Mouse (Mus musculus): Measurements from ENCODE around the gene Slc30a2. TPM values are rescaled to one million over a fixed set of nuclear protein-coding genes. Genes with fewer than 3 reads are reported as not detected.
A peak's percentile ranks its signal among the peaks of the same experiment; 100 is the strongest.

Slc30a2 gene
- polyA plus RNA-seq, 1 experiment from 2014 or later: 0.05 TPM

DNA sequence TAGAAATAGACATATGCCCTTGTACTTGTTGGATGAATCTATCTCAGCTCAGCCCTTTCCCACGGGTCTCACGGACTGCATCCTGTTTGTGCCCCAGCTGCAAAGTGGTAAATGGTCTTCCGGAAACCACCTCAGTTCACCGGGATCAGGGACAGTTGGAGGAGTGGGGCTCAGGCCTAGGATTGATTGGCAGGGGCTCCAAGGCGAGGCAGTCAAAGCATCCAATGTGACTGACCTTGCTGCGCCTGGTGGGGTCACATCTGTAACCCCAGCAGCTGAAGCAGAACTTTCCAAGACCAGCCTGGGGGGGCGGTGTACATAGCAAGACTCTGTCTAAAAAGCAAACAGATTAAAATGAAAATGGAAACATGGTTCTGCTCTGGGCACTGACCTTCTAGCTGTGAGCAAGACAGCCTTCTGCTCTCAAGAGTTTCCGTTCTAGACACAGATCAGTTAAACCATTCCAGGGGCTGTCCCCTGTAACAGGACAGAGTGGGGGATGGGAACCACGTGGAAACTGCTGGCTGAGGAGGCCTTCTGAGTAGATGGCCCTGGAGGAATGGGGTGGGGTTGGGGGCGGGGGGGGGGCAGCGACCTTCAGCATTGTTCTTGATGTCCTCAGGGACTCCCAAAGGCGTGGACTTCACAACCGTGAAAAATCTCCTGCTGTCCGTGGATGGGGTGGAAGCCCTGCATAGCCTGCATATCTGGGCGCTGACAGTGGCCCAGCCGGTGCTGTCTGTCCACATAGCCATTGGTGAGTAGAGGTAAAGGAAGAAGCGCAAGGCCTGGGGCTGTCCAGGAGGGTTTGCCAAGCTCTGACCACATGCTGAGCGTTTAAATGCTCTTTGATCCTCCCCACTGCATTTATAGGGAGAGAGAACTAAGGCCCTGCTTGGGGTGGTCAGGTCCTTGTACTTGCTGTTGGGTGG lies 8.6 kb downstream of the Slc30a2 start:
- H3K4me2 ChIP-seq (replicated peaks): no peak overlapping the region

DNA sequence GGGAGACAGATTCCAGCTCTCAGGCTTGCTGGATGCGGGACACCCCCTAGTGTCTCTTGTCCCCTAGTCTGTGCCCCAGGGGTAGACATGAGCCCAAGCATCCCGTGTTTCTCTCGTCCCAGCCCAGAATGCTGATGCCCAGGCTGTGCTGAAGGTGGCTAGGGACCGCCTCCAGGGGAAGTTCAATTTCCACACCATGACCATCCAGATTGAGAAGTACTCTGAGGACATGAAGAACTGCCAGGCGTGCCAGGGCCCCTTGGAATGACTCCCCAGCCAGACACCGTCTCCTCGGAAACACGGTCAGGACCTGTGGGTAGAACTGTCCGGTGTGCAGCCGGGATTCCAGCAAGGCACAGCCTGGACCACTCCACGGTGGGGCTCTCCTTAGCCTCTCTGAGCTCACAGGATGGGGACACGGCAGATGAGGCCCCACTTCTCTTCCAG lies 9.3 kb downstream of the Slc30a2 start:
- Histone ChIP-seq H3K4me3 (no peak overlapping the region), H3K9ac (replicated peaks) (no peak overlapping the region), H3K27me3 (no peaks in the 10 kb centered on the region), H3K9me3 (no peaks in the 10 kb centered on the region), H3K27ac (replicated peaks) (no peak overlapping the region), H3K36me3 (no peaks in the 10 kb centered on the region), H3K4me2 (replicated peaks) (no peak overlapping the region), H3K4me1 (peaks cover 4% of the 10 kb centered on the region)
- no peak for ATAC-seq (replicated peaks)
- WGBS: 75% methylated on average over 12 of the region's 12 CpGs

More for the DNA sequence above, 8.6 kb downstream of the Slc30a2 start:
- H3K36me3 ChIP-seq: no peaks in the 10 kb centered on the region
- WGBS: 63% methylated on average over 18 of the region's 18 CpGs
- no peak overlapping the region for H3K9ac ChIP-seq (replicated peaks)
- H3K4me1 ChIP-seq: no peaks in the 10 kb centered on the region
- H3K27me3 ChIP-seq: no peaks in the 10 kb centered on the region
- H3K27ac ChIP-seq (replicated peaks): no peak overlapping the region
- H3K4me3 ChIP-seq: no peak overlapping the region
- ATAC-seq (replicated peaks): no peak
- H3K9me3 ChIP-seq: no peaks in the 10 kb centered on the region

DNA sequence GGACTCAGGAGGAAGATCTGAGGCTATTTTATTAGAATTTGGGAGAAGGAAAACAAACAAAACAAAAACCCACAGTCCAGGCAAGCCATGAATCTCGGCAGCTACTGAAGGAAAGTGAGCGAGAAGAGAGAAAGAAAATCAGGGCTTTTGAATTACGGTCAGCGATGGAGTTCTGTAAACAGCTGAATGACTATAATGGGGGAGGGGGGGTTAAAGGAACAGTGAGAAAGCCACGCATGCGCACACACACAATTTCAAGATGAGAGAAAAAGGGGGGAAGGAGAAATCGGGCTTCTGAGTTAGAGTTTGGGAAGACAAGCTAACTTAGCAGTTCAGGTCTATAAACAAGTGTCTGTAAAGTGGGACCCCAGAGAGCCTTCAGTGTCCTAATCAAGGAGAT lies 9.9 kb downstream of the Slc30a2 start:
- peaks cover 6% of the 10 kb centered on the region for H3K4me1 ChIP-seq
- no peak for ATAC-seq (replicated peaks)
- no peak overlapping the region for H3K27ac ChIP-seq (replicated peaks)
- no peak overlapping the region for H3K4me2 ChIP-seq (replicated peaks)
- H3K9ac ChIP-seq (replicated peaks): no peak overlapping the region
- no peaks in the 10 kb centered on the region for H3K9me3 ChIP-seq
- WGBS: 70% methylated on average over 7 of the region's 7 CpGs
- no peak overlapping the region for H3K4me3 ChIP-seq
- H3K36me3 ChIP-seq: no peaks in the 10 kb centered on the region
- no peaks in the 10 kb centered on the region for H3K27me3 ChIP-seq

DNA sequence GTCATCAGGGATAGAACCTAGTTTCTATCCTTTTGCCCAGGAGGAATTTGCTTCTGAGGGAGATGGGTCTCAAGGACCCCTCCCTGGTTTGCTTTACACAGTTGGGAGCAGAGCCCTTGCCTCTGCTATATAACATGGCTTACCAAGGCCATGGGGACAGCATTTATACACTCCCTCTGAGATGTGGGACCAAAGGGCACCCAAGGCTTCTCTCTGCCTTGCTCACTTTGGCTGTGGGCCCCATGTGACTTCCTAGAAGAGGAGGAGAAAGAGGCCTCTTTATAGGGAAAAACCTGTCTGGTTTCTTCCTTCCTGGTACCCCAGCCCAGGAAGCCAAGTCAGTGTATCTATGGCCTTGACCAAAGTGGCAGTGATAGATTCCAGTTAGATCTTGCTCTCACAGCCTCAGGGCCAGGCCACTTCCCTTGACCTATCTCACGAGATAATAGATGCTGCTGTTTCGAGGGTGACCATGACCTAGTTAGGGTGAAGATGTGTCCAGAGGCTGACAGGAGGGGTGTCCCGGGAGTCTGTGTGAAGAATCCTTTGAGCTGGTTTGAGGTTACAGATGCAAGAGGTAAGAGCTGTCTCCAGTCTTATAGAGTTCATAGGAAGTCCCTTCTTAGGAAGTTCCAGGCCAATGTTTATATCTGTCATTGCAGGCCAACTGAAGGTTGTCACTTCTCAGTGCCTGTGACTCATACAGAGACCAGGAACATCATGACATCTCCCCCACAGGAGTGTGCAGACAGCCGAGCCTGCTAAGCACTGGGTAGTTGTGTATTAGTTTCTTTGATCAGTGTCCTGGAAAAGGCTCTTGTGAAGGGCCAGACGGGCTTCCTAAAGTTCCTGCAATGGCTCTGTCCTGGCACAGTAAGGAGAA lies 10.8 kb downstream of the Slc30a2 start:
- no peak overlapping the region for H3K4me2 ChIP-seq (replicated peaks)
- H3K27me3 ChIP-seq: no peaks in the 10 kb centered on the region
- H3K9me3 ChIP-seq: no peaks in the 10 kb centered on the region
- H3K36me3 ChIP-seq: no peaks in the 10 kb centered on the region
- H3K9ac ChIP-seq (replicated peaks): no peak overlapping the region
- no peak overlapping the region for H3K4me3 ChIP-seq
- WGBS: 65% methylated on average over 5 of the region's 5 CpGs
- H3K4me1 ChIP-seq: peaks cover 6% of the 10 kb centered on the region
- no peak overlapping the region for H3K27ac ChIP-seq (replicated peaks)
- no peak for ATAC-seq (replicated peaks)

DNA sequence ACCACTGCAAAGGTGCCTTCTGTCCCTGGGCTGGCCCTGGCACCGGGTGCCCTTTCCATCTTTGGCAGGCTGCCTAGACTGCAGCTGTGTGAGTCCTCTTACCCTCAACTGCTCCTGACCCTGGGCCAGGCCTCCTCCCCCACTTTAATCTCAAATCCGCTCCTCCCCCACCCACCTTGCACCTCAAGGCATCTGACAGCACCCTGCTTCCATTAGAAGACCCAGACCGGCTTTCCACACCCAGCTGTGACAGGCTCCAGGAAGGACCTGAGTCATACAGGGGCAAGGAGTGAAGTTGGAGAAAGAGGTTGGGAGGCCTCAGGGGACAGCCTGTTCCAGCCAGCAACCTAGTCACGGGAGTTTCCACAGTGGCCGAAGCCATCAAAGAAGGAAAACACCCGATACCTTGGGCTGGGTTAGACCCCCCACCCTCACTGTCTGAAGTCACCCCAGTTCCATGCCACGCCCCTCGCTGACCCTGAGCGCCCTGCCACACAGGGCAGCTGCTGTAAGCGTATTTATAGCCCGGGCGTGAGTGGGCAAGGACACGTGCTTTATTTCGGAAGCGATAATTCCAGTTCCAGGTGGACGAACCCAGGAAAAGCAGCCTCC lies 13.0 kb downstream of the Slc30a2 start:
- no peaks in the 10 kb centered on the region for H3K9me3 ChIP-seq
- H3K27ac ChIP-seq (replicated peaks): no peak overlapping the region
- H3K36me3 ChIP-seq: no peaks in the 10 kb centered on the region
- H3K27me3 ChIP-seq: no peaks in the 10 kb centered on the region
- 0 out of 2 replicates have a peak overlapping the region, but pooled peaks have one; percentile 10 for H3K9ac ChIP-seq (replicated peaks)
- no peak overlapping the region for H3K4me2 ChIP-seq (replicated peaks)
- no peak overlapping the region for H3K4me3 ChIP-seq
- peaks cover 6% of the 10 kb centered on the region for H3K4me1 ChIP-seq
- ATAC-seq (replicated peaks): no peak
- 58% methylated on average over 16 of the region's 16 CpGs for WGBS

DNA sequence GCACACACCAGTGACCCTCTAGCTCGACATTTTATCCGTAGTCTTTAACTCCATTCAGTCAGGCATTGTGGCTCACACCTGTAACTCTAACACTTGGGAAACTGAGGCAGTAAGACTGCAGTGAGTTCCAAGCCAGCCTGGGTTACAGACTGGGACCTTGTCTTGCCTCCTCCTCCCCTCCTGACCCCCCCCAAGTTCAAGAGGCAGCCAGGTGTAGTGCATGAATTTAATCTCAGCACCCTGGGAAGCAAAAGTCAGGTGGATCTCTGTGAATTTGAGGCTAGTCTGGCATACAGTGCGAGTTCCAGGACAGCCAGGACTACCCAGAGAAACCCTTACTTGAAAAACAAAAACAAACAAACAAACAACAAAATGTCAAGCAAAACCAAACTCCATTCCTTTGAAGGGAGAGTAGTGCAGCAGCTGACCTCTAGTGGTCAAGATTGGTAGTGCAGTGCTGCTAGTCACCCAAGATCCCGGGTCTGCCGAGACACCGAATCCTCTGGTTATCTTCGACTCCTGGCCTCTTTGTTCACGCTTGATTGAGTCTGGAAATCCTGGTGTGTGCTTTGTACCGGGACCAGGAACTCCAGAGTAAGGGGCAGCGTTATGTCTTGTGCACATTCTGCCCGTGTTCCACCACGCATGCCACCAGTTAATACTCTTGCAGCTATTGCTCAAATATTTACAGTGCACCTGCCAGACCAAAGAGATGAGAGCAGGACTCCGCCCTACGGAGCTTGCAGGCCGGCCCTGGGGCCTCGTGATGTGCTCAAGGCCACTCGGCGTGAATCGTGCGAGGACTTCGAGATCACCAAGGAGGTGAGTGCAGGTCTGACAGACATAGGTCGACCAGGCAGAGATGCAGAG lies 13.8 kb downstream of the Slc30a2 start:
- no peaks in the 10 kb centered on the region for H3K9me3 ChIP-seq
- H3K4me1 ChIP-seq: peaks cover 6% of the 10 kb centered on the region
- no peak overlapping the region for H3K27ac ChIP-seq (replicated peaks)
- WGBS: 21% methylated on average over 22 of the region's 22 CpGs
- H3K9ac ChIP-seq (replicated peaks): peak overlapping the region; percentile 34
- no peaks in the 10 kb centered on the region for H3K36me3 ChIP-seq
- peak overlapping the region; percentile 31 for H3K4me3 ChIP-seq
- peak overlapping the region; percentile 44 for H3K4me2 ChIP-seq (replicated peaks)
- peak; percentile 38; the same call in 1 of the 2 replicates for ATAC-seq (replicated peaks)
- no peaks in the 10 kb centered on the region for H3K27me3 ChIP-seq

DNA sequence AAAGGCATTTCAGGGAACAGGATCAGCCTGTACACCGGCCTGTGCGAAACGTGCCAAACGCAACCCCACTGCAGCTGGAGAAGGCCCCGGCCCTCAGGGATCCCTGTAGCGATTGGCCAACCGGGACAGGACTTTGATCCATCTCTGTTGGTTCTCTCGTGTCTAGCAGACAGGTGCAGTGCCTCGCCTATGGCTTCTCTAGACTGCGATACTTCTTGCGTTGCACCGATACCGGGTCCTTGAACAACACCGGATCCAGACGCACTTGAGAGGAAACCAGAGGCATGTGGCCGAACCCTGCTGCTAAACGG lies 14.4 kb downstream of the Slc30a2 start:
- 38% methylated on average over 17 of the region's 17 CpGs for WGBS
- Histone ChIP-seq H3K9me3 (no peaks in the 10 kb centered on the region), H3K4me2 (replicated peaks) (peak overlapping the region; percentile 44), H3K4me1 (peaks cover 6% of the 10 kb centered on the region), H3K9ac (replicated peaks) (peak overlapping the region; percentile 34), H3K36me3 (no peaks in the 10 kb centered on the region), H3K4me3 (peak overlapping the region; percentile 31), H3K27ac (replicated peaks) (no peak overlapping the region), H3K27me3 (no peaks in the 10 kb centered on the region)
- ATAC-seq (replicated peaks): no peak

DNA sequence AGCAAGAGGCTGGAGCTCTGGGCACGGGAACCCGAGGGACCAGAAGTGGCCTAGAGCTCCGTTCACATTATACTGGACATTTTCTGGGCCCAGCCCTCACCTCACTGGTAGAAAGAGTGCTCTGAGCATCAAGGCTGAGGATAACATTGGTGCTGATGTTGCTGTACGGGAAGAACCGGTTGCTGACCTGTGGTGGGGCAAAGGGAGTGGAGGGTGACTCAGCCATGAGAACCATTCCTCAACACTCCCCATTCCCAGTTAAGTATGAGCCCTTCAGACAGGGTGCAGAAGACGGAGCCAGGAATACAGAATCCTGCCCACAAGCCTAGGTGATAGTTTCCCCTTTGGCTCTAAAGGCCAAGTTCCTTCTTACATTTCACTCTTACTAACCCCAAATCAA lies 16.7 kb downstream of the Slc30a2 start:
- no peaks in the 10 kb centered on the region for H3K36me3 ChIP-seq
- no peak overlapping the region for H3K9ac ChIP-seq (replicated peaks)
- H3K4me1 ChIP-seq: peaks cover 6% of the 10 kb centered on the region
- H3K4me3 ChIP-seq: no peak overlapping the region
- no peaks in the 10 kb centered on the region for H3K27me3 ChIP-seq
- no peak overlapping the region for H3K4me2 ChIP-seq (replicated peaks)
- H3K9me3 ChIP-seq: no peaks in the 10 kb centered on the region
- 89% methylated on average over 6 of the region's 6 CpGs for WGBS
- no peak for ATAC-seq (replicated peaks)
- H3K27ac ChIP-seq (replicated peaks): no peak overlapping the region

DNA sequence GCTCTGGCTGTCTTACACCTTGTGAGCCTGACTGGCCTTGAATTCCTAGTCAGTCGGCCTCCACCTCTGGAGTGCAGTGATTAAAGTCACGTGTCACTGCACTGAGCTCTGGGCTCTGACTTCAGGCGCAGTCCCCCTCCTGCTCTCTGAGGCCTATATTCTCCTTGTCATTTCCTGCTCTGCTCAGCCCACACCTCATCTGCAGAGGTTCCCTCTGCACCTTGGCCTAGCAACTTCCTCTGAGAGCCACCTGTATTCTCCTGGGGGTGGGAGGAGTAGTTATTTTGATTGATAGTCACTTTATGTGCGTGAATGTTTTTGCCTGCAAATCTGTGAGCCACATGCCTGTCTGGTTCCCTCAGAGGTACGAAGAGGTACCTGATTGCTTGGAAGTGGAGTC lies 18.2 kb downstream of the Slc30a2 start:
- no peak for ATAC-seq (replicated peaks)
- Histone ChIP-seq H3K9me3 (no peaks in the 10 kb centered on the region), H3K4me2 (replicated peaks) (no peak overlapping the region), H3K27me3 (no peaks in the 10 kb centered on the region), H3K4me1 (peaks cover 6% of the 10 kb centered on the region), H3K36me3 (no peaks in the 10 kb centered on the region), H3K27ac (replicated peaks) (no peak overlapping the region), H3K9ac (replicated peaks) (no peak overlapping the region), H3K4me3 (no peak overlapping the region)
- WGBS: 49% methylated on average over 5 of the region's 5 CpGs

DNA sequence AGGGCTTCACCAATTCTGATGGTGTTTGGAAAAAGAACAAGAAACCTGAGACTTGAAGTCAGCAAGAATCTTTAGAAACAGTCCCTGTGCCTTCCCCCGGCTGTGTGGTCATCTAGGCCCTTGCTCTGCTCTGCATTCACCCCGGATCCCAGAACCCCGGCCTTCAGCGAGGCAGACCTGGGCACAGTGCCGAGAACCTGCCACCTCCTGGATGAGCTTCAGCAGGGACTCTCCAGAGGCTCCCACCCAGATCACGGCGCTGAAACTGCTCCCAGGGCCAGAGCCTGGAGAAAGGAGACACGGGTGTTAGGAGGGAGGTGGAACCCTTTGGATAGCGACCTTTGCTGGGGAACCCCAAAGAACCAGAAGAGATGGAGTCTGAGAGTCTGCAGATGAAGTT lies 19.1 kb downstream of the Slc30a2 start:
- Histone ChIP-seq H3K9me3 (no peaks in the 10 kb centered on the region), H3K9ac (replicated peaks) (no peak overlapping the region), H3K4me2 (replicated peaks) (no peak overlapping the region), H3K4me1 (peaks cover 3% of the 10 kb centered on the region), H3K36me3 (no peaks in the 10 kb centered on the region), H3K27me3 (no peaks in the 10 kb centered on the region), H3K4me3 (no peak overlapping the region), H3K27ac (replicated peaks) (no peak overlapping the region)
- WGBS: 71% methylated on average over 9 of the region's 9 CpGs
- no peak for ATAC-seq (replicated peaks)

DNA sequence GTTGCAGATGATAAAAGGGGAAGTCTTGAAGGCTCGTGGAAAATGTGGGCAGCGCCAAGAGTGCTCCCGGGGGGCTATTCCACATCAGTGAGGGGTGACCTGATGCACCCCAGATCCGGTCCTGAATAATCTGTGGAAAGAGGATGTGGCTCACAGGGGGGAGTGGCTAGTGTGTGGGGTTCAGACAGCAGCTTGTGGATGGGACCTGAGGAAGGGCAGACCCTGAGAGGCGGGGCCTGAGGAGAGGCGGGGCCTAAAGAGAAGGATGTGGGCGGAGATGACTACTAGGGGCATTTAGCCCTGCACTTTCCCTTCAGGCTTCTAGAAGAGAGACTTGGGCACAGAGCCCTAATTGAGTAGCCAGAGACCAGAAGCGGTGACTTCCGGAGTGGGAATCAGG lies 19.6 kb downstream of the Slc30a2 start:
- no peak overlapping the region for H3K4me3 ChIP-seq
- ATAC-seq (replicated peaks): no peak
- H3K9ac ChIP-seq (replicated peaks): no peak overlapping the region
- no peaks in the 10 kb centered on the region for H3K27me3 ChIP-seq
- H3K36me3 ChIP-seq: no peaks in the 10 kb centered on the region
- no peak overlapping the region for H3K4me2 ChIP-seq (replicated peaks)
- no peak overlapping the region for H3K27ac ChIP-seq (replicated peaks)
- no peaks in the 10 kb centered on the region for H3K9me3 ChIP-seq
- H3K4me1 ChIP-seq: no peaks in the 10 kb centered on the region; the same call in 1 of the 2 replicates
- 25% methylated on average over 9 of the region's 9 CpGs for WGBS

Data from forebrain, embryonic 15.5 days (tissue).